Mouse (Mus musculus) heart, postnatal 0 days (tissue): ENCODE results near the gene Setd5. TPM values are rescaled to one million over a fixed set of nuclear protein-coding genes. Genes with fewer than 3 reads are reported as not detected.

Source experiments
- ATAC-seq: fragments of 200-750 bp; cut with Nextera tagmentation; 2 replicates; pipeline ENCODE4 v1.8.0; 2017; ENCODE audit warnings: low read depth, moderate number of reproducible peaks, moderate library complexity; ENCODE audit not compliant: insufficient read depth
- DNase-seq: peaks from one replicate; pipeline ENCODE4 v3.0.0-alpha.2; 2016; ENCODE audit warnings: low spot score
- H3K27ac ChIP-seq: fragments of 300-500 bp; sonication (generic); 2 replicates; pipeline ENCODE4 v1.5.1; 2014; ENCODE audit warnings: low read depth, mild to moderate bottlenecking
- H3K27me3 ChIP-seq: fragments of 300-500 bp; sonication (generic); 2 replicates; pipeline ENCODE4 v1.6.1; 2014; ENCODE audit warnings: low read length, mixed read lengths; ENCODE audit not compliant: control insufficient read depth, insufficient read depth
- H3K36me3 ChIP-seq: fragments of 300-500 bp; sonication (generic); replicated peaks from 2 replicates; pipeline ENCODE4 v1.6.1; 2014; ENCODE audit warnings: low read length, mixed read lengths; ENCODE audit not compliant: control insufficient read depth, insufficient read depth
- H3K4me1 ChIP-seq: fragments of 300-500 bp; sonication (generic); 2 replicates; pipeline ENCODE4 v1.6.1; 2014; ENCODE audit warnings: antibody characterized with exemption; ENCODE audit not compliant: control insufficient read depth, insufficient read depth
- H3K4me2 ChIP-seq: fragments of 300-500 bp; sonication (generic); 2 replicates; pipeline ENCODE4 v1.6.1; 2014; ENCODE audit warnings: low read depth, mild to moderate bottlenecking, low read length, moderate library complexity
- H3K4me3 ChIP-seq: fragments of 300-500 bp; sonication (generic); 2 replicates; pipeline ENCODE4 v1.5.1; 2014; ENCODE audit warnings: low read depth, low read length
- H3K9ac ChIP-seq: fragments of 300-500 bp; sonication (generic); replicated peaks from 2 replicates; pipeline ENCODE4 v1.6.1; 2014; ENCODE audit warnings: low read depth, low read length, mixed read lengths
- H3K9me3 ChIP-seq: fragments of 300-500 bp; sonication (generic); replicated peaks from 2 replicates; pipeline ENCODE4 v1.6.1; 2016; ENCODE audit warnings: low read length; ENCODE audit not compliant: control insufficient read depth
- CTCF ChIP-seq: IDR thresholded peaks from 2 replicates; pipeline ENCODE4 v1.5.1; 2016; ENCODE audit warnings: antibody characterized with exemption, control low read depth, low read depth
- EP300 ChIP-seq: IDR thresholded peaks from 2 replicates; pipeline ENCODE4 v1.6.1; 2016; ENCODE audit warnings: antibody characterized with exemption, low read depth
- WGBS: fragments of 180-500 bp; shearing (Covaris S2); extraction: QIAGEN DNeasy Blood & Tissue Kit; methylation state at CpG from one replicate; pipeline ENCODE4 v1.1.7; 2014; 5-methylcytosine and 5-hydroxymethylcytosine counted together
- polyA plus RNA-seq: library from polyadenylated mRNA; unstranded; fragments of >200 nt; fragmentation: Nextera tagmentation; extraction: Ambion mirVana; gene quantifications from 2 replicates; pipeline ENCODE4 v1.2.1, GENCODE M21; 2015
- total RNA-seq: library from RNA; depleted of rRNA; stranded (reverse); fragments of >200 nt; gene quantifications from 2 replicates; pipeline ENCODE4 v1.2.3, GENCODE M21; 2014; ENCODE audit warnings: low replicate concordance

The Setd5 gene
- total and polyA plus RNA-seq, 2 experiments from 2014 or later = 28.1 to 55.0 TPM

DNA sequence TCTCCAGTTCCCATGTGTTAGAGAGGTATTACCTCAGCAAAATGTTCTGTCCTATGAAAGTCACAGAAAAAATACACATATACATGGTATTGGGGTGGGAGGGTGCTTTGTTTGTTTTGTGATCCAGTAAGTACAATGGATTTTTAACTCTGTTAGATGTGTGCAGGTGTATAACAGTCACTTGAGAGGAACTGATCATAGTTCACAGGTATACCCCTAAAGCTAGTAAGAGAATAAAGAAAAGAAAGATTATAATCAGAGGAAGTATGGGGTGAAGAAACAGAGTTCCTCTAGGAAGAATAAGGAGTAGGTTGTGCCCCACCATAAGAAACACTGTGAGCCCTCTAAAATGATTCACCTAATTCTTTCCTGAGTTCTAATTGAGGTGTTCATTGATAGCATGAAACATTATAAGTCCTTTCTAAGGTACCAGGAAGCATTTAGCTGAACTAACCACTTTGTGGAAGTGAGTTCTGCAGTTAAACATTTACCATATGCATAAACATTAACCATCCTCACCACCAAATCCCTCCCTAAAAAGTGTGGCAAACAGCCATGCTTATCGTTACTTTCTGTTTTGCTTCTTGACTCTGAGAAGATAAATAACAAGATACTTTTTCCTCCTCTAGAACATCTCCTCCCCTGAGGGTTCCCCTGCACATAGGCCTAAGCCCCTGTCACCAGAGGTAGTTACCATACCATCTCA is 64.4 kb downstream of the Setd5 start:
- 56% methylated on average over 1 of the region's 1 CpGs for WGBS
- TF ChIP-seq CTCF = no peak
- Histone ChIP-seq H3K36me3 (peaks cover 78% of the 10 kb centered on the region), H3K4me3 (no peak overlapping the region), H3K4me1 (no peaks in the 10 kb centered on the region), H3K27me3 (no peaks in the 10 kb centered on the region), H3K27ac (no peak overlapping the region), H3K4me2 (no peak overlapping the region), H3K9me3 (no peaks in the 10 kb centered on the region), H3K9ac (no peak overlapping the region)
- DNase-seq (no peak), ATAC-seq (no peak)

DNA sequence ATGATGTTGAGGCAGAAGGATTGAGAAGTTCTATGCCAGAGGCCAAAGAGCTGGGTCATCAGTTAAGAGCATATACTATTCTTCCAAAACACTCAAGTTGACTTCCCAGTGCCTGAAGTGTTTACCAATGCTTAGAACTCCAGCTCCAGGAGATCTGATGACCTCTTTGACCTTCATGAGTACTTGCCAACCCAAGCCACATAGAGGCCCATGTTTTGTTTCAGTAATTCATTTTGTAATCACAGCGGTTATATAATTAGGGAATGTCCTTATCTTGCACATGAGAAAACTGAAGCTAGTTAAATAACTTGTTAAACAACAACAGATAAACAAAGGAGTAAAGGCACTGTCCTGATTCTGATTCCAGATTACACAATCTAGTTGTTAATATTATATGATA is 67.6 kb downstream of the Setd5 start:
- H3K27ac ChIP-seq = no peak overlapping the region
- H3K9me3 ChIP-seq = no peaks in the 10 kb centered on the region
- H3K4me3 ChIP-seq = no peak overlapping the region
- no peak for DNase-seq
- H3K4me1 ChIP-seq = no peaks in the 10 kb centered on the region
- peaks cover 80% of the 10 kb centered on the region for H3K36me3 ChIP-seq
- H3K4me2 ChIP-seq = no peak overlapping the region
- no peaks in the 10 kb centered on the region for H3K27me3 ChIP-seq
- WGBS = 86% methylated on average over 1 of the region's 1 CpGs
- no peak for TF ChIP-seq CTCF
- no peak for TF ChIP-seq EP300
- no peak overlapping the region for H3K9ac ChIP-seq
- no peak for ATAC-seq

DNA sequence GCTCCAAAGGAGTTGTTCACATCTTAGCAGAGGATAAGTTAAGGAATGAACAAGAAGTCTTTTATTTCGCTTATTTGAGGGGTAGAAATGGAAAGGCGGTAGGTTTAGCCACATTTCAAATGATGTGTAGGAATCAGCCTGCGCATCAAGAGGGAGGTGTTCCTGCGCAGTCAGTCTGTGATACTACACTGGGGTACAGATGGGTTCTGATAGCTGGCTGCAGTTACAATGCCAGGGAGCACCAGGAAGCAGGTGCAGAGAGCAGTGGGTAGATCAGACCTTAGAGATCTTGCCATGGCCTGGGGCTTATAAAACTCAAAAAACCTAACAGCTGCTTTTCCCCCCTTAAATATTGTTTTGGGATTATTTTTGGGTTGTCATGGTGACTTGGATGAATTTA is 68.1 kb downstream of the Setd5 start:
- Histone ChIP-seq H3K4me3 (no peak overlapping the region), H3K9ac (no peak overlapping the region), H3K27ac (no peak overlapping the region), H3K4me2 (no peak overlapping the region), H3K27me3 (no peaks in the 10 kb centered on the region), H3K4me1 (no peaks in the 10 kb centered on the region), H3K9me3 (no peaks in the 10 kb centered on the region), H3K36me3 (peaks cover 83% of the 10 kb centered on the region)
- WGBS = 95% methylated on average over 4 of the region's 4 CpGs
- DNase-seq (no peak), ATAC-seq (no peak)
- no peak for TF ChIP-seq EP300
- TF ChIP-seq CTCF = no peak

GRCm38 (mm10) chr6:113154071-113154470 is 76.9 kb downstream of the Setd5 start:
- H3K36me3 ChIP-seq = peaks cover 88% of the 10 kb centered on the region
- H3K27me3 ChIP-seq = no peaks in the 10 kb centered on the region
- H3K27ac ChIP-seq = no peak overlapping the region
- DNase-seq (no peak), ATAC-seq (no peak)
- no peaks in the 10 kb centered on the region; the same call in 1 of the 2 replicates for H3K4me1 ChIP-seq
- no peaks in the 10 kb centered on the region for H3K9me3 ChIP-seq
- WGBS = 91% methylated on average over 8 of the region's 8 CpGs
- TF ChIP-seq CTCF = no peak
- no peak for TF ChIP-seq EP300
- H3K4me3 ChIP-seq = no peak overlapping the region
- H3K4me2 ChIP-seq = no peak overlapping the region
- no peak overlapping the region for H3K9ac ChIP-seq

DNA sequence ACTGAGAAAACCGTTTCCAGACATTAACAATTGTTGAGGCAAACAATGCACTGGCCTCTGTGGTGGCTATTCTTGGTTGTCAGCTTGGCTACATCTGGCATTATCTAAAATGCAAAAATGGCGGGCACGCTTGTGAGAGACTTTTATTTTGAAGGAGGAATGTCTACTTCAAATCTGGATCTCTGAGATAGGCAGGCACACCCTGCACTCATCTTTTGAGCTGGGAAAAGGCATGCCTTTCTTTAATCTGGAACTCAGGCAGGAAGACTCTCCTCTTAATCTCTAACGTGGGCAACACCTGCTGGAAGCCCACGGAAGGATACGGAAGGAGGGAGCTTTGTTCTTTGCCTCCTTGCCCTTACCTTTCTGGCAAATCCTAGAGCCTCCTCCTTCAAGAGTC is 77.7 kb downstream of the Setd5 start:
- TF ChIP-seq EP300 (no peak), CTCF (no peak)
- no peak overlapping the region for H3K4me3 ChIP-seq
- no peak for ATAC-seq

GRCm38 (mm10) chr6:113156064-113156463 is 78.9 kb downstream of the Setd5 start:
- ATAC-seq = no peak
- H3K4me2 ChIP-seq = no peak overlapping the region
- WGBS = 86% methylated on average over 4 of the region's 4 CpGs
- TF ChIP-seq CTCF = no peak
- no peak for TF ChIP-seq EP300
- no peaks in the 10 kb centered on the region for H3K27me3 ChIP-seq
- H3K9me3 ChIP-seq = no peaks in the 10 kb centered on the region
- H3K36me3 ChIP-seq = peaks cover 72% of the 10 kb centered on the region
- H3K9ac ChIP-seq = no peak overlapping the region
- peak overlapping the region; percentile 30; the same call in 1 of the 2 replicates for H3K27ac ChIP-seq
- H3K4me3 ChIP-seq = no peak overlapping the region
- H3K4me1 ChIP-seq = no peaks in the 10 kb centered on the region; the same call in 1 of the 2 replicates
- DNase-seq = no peak

More for the DNA sequence above, 77.7 kb downstream of the Setd5 start:
- H3K27me3 ChIP-seq = no peaks in the 10 kb centered on the region
- 81% methylated on average over 6 of the region's 6 CpGs for WGBS
- no peaks in the 10 kb centered on the region for H3K9me3 ChIP-seq
- H3K36me3 ChIP-seq = peaks cover 83% of the 10 kb centered on the region
- H3K9ac ChIP-seq = no peak overlapping the region
- H3K4me1 ChIP-seq = no peaks in the 10 kb centered on the region; the same call in 1 of the 2 replicates
- no peak overlapping the region for H3K4me2 ChIP-seq
- no peak overlapping the region for H3K27ac ChIP-seq
- DNase-seq = no peak
